Mouse (Mus musculus): ENCODE measurements around the gene Hmcn2. TPM values are rescaled to one million over a fixed set of nuclear protein-coding genes. Genes with fewer than 3 reads are reported as not detected.
A peak's percentile ranks its signal among the peaks of the same experiment; 100 is the strongest.

Hmcn2 gene
- polyA plus RNA-seq, 1 experiment from 2014 or later, result 1.3 TPM

- Histone ChIP-seq H3K4me1 (ENCODE audit: control insufficient read depth, insufficient read depth, low read length) (peaks cover 10% of the 10 kb centered on the region), H3K36me3 (ENCODE audit: control insufficient read depth, insufficient read depth) (no peaks in the 10 kb centered on the region), H3K4me2 (ENCODE audit: low read depth, low read length) (peak overlapping the region; percentile 71), H3K27ac (ENCODE audit: low read length) (no peak overlapping the region), H3K9me3 (replicated peaks; ENCODE audit: control insufficient read depth, low read length) (no peaks in the 10 kb centered on the region), H3K27me3 (ENCODE audit: control insufficient read depth, insufficient read depth, low read length) (peaks cover 27% of the 10 kb centered on the region), H3K4me3 (ENCODE audit: low read length) (peak overlapping the region; percentile 47), H3K9ac (ENCODE audit: low read length) (peak overlapping the region; percentile 48)
- ATAC-seq (replicated peaks; ENCODE audit: extremely low read depth, insufficient read depth, low FRiP score), result no peak
- 3% methylated on average over 48 of the region's 48 CpGs for WGBS
These were observed 145.9 kb downstream of the Hmcn2 start for GRCm38 (mm10) chr2:31460025-31460571.

DNA sequence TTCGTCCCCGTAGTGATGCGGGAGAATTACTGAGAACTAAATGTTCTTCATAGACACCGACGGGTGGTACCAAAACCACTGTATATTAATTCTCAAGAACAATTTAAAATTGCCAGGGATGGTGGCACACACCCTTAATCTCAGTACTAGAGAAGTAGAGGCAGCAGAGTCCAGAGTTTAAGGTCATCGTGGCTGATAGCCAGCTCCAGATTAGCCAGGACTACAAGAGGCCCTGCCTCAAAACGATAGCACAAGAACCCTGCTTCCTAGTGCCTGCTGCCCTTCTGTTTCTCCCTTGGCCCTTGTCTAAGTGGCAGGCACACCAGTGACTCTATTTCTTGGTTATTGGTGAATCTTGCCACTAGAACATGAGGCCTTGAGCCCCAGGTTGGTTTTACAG lies 146.7 kb downstream of the Hmcn2 start:
- no peak overlapping the region for H3K27ac ChIP-seq (ENCODE audit: low read length)
- 68% methylated on average over 7 of the region's 7 CpGs for WGBS
- H3K9ac ChIP-seq (ENCODE audit: low read length), result no peak overlapping the region
- H3K36me3 ChIP-seq (ENCODE audit: control insufficient read depth, insufficient read depth), result no peaks in the 10 kb centered on the region
- H3K4me2 ChIP-seq (ENCODE audit: low read depth, low read length), result no peak overlapping the region
- H3K4me1 ChIP-seq (ENCODE audit: control insufficient read depth, insufficient read depth, low read length), result 0 out of 2 replicates have a peak, but pooled peaks cover 4% of the 10 kb centered on the region
- H3K4me3 ChIP-seq (ENCODE audit: low read length), result no peak overlapping the region
- H3K9me3 ChIP-seq (replicated peaks; ENCODE audit: control insufficient read depth, low read length), result no peaks in the 10 kb centered on the region
- no peak for ATAC-seq (replicated peaks; ENCODE audit: extremely low read depth, insufficient read depth, low FRiP score)
- peaks cover 27% of the 10 kb centered on the region for H3K27me3 ChIP-seq (ENCODE audit: control insufficient read depth, insufficient read depth, low read length)

GRCm38 (mm10) chr2:31462051-31462450 lies 147.8 kb downstream of the Hmcn2 start:
- no peak for ATAC-seq (replicated peaks; ENCODE audit: extremely low read depth, insufficient read depth, low FRiP score)
- 37% methylated on average over 8 of the region's 8 CpGs for WGBS

GRCm38 (mm10) chr2:31463253-31463652 lies 149.0 kb downstream of the Hmcn2 start:
- Histone ChIP-seq H3K27me3 (ENCODE audit: control insufficient read depth, insufficient read depth, low read length) (peaks cover 27% of the 10 kb centered on the region), H3K4me1 (ENCODE audit: control insufficient read depth, insufficient read depth, low read length) (0 out of 2 replicates have a peak, but pooled peaks cover 4% of the 10 kb centered on the region), H3K9ac (ENCODE audit: low read length) (no peak overlapping the region), H3K4me2 (ENCODE audit: low read depth, low read length) (no peak overlapping the region), H3K36me3 (ENCODE audit: control insufficient read depth, insufficient read depth) (no peaks in the 10 kb centered on the region), H3K4me3 (ENCODE audit: low read length) (no peak overlapping the region), H3K9me3 (replicated peaks; ENCODE audit: control insufficient read depth, low read length) (no peaks in the 10 kb centered on the region), H3K27ac (ENCODE audit: low read length) (no peak overlapping the region)
- 76% methylated on average over 7 of the region's 7 CpGs for WGBS
- no peak for ATAC-seq (replicated peaks; ENCODE audit: extremely low read depth, insufficient read depth, low FRiP score)

More at GRCm38 (mm10) chr2:31462051-31462450, 147.8 kb downstream of the Hmcn2 start:
- Histone ChIP-seq H3K9me3 (replicated peaks; ENCODE audit: control insufficient read depth, low read length) (no peaks in the 10 kb centered on the region), H3K27ac (ENCODE audit: low read length) (no peak overlapping the region), H3K9ac (ENCODE audit: low read length) (no peak overlapping the region), H3K36me3 (ENCODE audit: control insufficient read depth, insufficient read depth) (no peaks in the 10 kb centered on the region), H3K4me1 (ENCODE audit: control insufficient read depth, insufficient read depth, low read length) (0 out of 2 replicates have a peak, but pooled peaks cover 4% of the 10 kb centered on the region), H3K4me3 (ENCODE audit: low read length) (no peak overlapping the region), H3K27me3 (ENCODE audit: control insufficient read depth, insufficient read depth, low read length) (peaks cover 27% of the 10 kb centered on the region), H3K4me2 (ENCODE audit: low read depth, low read length) (no peak overlapping the region)

DNA sequence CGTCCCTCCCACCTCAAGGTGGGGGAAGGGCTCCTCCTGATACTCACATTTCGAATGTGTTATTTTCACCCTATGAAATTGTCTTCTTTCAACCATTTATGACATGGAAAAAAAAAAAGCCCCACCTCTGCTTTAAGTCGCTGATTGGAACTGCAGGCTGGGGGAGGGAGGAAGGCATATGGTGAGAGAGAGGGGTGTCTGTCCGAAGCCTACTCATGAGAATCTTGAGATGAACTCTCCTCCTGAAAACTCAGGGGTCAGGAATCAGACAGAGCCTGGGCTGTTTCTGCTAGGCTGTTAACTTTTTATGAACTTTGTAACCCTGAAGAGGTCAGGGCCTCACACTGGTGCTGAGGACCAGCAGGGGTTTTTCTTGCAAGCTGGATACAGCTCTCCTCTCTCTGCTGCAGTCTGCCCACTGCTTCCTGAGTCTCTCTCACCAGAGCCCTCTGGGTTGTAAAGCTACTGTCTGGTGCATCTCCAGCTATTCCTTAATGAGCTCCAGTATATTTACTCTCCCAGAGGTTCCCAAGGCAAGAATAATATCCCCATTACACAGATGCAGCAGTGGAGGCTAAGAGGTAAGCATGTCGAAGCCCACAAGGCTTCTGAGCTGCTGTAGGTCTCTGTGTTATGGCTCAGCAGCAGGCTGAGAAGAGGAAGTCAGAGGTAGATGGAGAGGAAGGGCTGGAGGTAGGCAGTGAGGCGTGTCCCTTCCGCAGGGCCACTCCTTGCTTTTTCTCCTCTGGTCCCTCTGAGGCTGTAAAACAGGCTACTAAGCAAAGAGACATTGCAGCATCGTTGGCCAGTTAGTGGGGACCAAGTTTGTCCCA lies 149.7 kb downstream of the Hmcn2 start:
- H3K27ac ChIP-seq (ENCODE audit: low read length), result no peak overlapping the region
- no peak overlapping the region for H3K4me2 ChIP-seq (ENCODE audit: low read depth, low read length)
- 48% methylated on average over 8 of the region's 8 CpGs for WGBS
- no peak overlapping the region for H3K4me3 ChIP-seq (ENCODE audit: low read length)
- H3K9me3 ChIP-seq (replicated peaks; ENCODE audit: control insufficient read depth, low read length), result no peaks in the 10 kb centered on the region
- H3K27me3 ChIP-seq (ENCODE audit: control insufficient read depth, insufficient read depth, low read length), result peaks cover 29% of the 10 kb centered on the region
- 0 out of 2 replicates have a peak, but pooled peaks cover 4% of the 10 kb centered on the region for H3K4me1 ChIP-seq (ENCODE audit: control insufficient read depth, insufficient read depth, low read length)
- no peak overlapping the region for H3K9ac ChIP-seq (ENCODE audit: low read length)
- ATAC-seq (replicated peaks; ENCODE audit: extremely low read depth, insufficient read depth, low FRiP score), result no peak
- H3K36me3 ChIP-seq (ENCODE audit: control insufficient read depth, insufficient read depth), result no peaks in the 10 kb centered on the region

DNA sequence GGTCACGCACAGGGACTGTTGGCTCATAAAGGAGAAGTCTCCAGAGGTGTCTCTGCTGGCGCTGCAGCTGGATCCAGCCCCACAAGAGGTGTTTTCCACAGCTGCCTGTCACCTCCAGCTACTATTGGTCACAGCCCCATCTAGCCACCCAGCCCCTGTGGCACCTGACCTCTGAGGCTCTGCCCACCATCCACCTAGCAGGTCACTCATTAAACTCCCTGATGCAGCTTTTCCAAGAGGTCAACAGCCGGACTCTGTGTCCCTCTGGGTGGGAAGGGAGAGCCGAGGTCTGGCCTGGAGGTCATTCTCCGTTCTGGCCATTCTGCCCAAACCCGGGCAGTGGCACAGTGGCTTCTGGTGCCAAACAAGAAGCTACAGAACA lies 150.3 kb downstream of the Hmcn2 start:
- Histone ChIP-seq H3K4me2 (ENCODE audit: low read depth, low read length) (no peak overlapping the region), H3K4me1 (ENCODE audit: control insufficient read depth, insufficient read depth, low read length) (peaks cover 5% of the 10 kb centered on the region), H3K27me3 (ENCODE audit: control insufficient read depth, insufficient read depth, low read length) (peaks cover 32% of the 10 kb centered on the region), H3K36me3 (ENCODE audit: control insufficient read depth, insufficient read depth) (no peaks in the 10 kb centered on the region), H3K27ac (ENCODE audit: low read length) (no peak overlapping the region), H3K4me3 (ENCODE audit: low read length) (no peak overlapping the region), H3K9me3 (replicated peaks; ENCODE audit: control insufficient read depth, low read length) (no peaks in the 10 kb centered on the region), H3K9ac (ENCODE audit: low read length) (no peak overlapping the region)
- no peak for ATAC-seq (replicated peaks; ENCODE audit: extremely low read depth, insufficient read depth, low FRiP score)
- WGBS, result 79% methylated on average over 6 of the region's 6 CpGs

GRCm38 (mm10) chr2:31467457-31467856 lies 153.2 kb downstream of the Hmcn2 start:
- 74% methylated on average over 1 of the region's 1 CpGs for WGBS
- no peak overlapping the region for H3K9ac ChIP-seq (ENCODE audit: low read length)
- no peak overlapping the region for H3K4me2 ChIP-seq (ENCODE audit: low read depth, low read length)
- H3K27me3 ChIP-seq (ENCODE audit: control insufficient read depth, insufficient read depth, low read length), result peaks cover 28% of the 10 kb centered on the region
- peaks cover 11% of the 10 kb centered on the region for H3K4me1 ChIP-seq (ENCODE audit: control insufficient read depth, insufficient read depth, low read length)
- H3K36me3 ChIP-seq (ENCODE audit: control insufficient read depth, insufficient read depth), result no peaks in the 10 kb centered on the region
- H3K4me3 ChIP-seq (ENCODE audit: low read length), result no peak overlapping the region
- ATAC-seq (replicated peaks; ENCODE audit: extremely low read depth, insufficient read depth, low FRiP score), result no peak
- no peak overlapping the region for H3K27ac ChIP-seq (ENCODE audit: low read length)
- H3K9me3 ChIP-seq (replicated peaks; ENCODE audit: control insufficient read depth, low read length), result no peaks in the 10 kb centered on the region

DNA sequence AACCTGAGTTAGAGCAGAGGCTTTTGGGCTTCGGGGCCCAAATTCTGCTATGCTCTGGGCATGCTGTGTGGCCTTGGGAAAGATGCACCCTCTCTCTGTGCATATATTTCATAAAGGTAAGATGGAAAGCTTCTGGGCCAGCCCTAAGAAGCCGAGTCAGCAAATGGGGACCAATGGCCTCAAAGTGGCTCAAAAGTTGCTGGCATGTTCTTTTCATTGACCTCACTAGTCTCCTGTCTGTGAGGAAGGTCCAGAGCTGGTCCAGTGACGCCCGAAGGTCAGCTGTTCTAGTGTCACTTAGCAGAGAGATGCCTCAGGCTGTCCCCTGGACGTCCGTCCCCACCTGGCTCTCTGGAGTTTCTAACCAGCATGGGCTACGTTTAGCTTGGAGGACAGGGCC lies 154.6 kb downstream of the Hmcn2 start:
- H3K27ac ChIP-seq (ENCODE audit: low read length), result no peak overlapping the region
- no peak overlapping the region for H3K4me3 ChIP-seq (ENCODE audit: low read length)
- no peak overlapping the region for H3K9ac ChIP-seq (ENCODE audit: low read length)
- H3K9me3 ChIP-seq (replicated peaks; ENCODE audit: control insufficient read depth, low read length), result no peaks in the 10 kb centered on the region
- no peak overlapping the region for H3K4me2 ChIP-seq (ENCODE audit: low read depth, low read length)
- no peaks in the 10 kb centered on the region for H3K36me3 ChIP-seq (ENCODE audit: control insufficient read depth, insufficient read depth)
- WGBS, result 86% methylated on average over 7 of the region's 7 CpGs
- peaks cover 22% of the 10 kb centered on the region for H3K27me3 ChIP-seq (ENCODE audit: control insufficient read depth, insufficient read depth, low read length)
- peaks cover 11% of the 10 kb centered on the region for H3K4me1 ChIP-seq (ENCODE audit: control insufficient read depth, insufficient read depth, low read length)
- no peak for ATAC-seq (replicated peaks; ENCODE audit: extremely low read depth, insufficient read depth, low FRiP score)

DNA sequence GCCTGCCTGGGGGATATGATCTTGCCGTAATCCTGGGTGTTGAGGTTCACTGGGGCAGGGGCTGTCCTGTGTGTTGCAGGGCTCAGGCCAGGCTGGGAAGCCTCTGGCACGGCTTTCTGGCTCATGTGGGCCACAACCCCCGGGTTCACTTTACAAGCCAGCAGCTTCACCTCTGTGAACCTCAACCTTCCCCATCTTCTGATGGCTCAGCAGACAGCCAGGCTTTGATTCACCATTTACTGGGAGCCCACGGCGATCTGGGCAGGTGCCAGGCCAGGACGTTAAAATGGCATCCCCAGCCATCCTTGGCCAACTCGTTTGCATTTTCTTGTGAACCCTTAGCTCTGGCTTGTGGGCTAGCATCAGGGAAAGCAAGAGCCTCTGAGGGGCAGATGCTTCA lies 155.3 kb downstream of the Hmcn2 start:
- Histone ChIP-seq H3K4me2 (ENCODE audit: low read depth, low read length) (peak overlapping the region; percentile 95), H3K36me3 (ENCODE audit: control insufficient read depth, insufficient read depth) (no peaks in the 10 kb centered on the region), H3K27ac (ENCODE audit: low read length) (no peak overlapping the region), H3K4me1 (ENCODE audit: control insufficient read depth, insufficient read depth, low read length) (peaks cover 11% of the 10 kb centered on the region), H3K27me3 (ENCODE audit: control insufficient read depth, insufficient read depth, low read length) (peaks cover 22% of the 10 kb centered on the region), H3K9me3 (replicated peaks; ENCODE audit: control insufficient read depth, low read length) (no peaks in the 10 kb centered on the region), H3K9ac (ENCODE audit: low read length) (peak overlapping the region; percentile 66), H3K4me3 (ENCODE audit: low read length) (peak overlapping the region; percentile 56)
- WGBS, result 37% methylated on average over 7 of the region's 7 CpGs
- ATAC-seq (replicated peaks; ENCODE audit: extremely low read depth, insufficient read depth, low FRiP score), result no peak
